Mouse (Mus musculus): ENCODE measurements around the gene Spata13. TPM values are rescaled to one million over a fixed set of nuclear protein-coding genes. Genes with fewer than 3 reads are reported as not detected.

Gene Spata13
- total and polyA plus RNA-seq, 2 experiments from 2014 or later: 16.5 to 34.1 TPM

GRCm38 (mm10) chr14:60765025-60765424 is 131.2 kb downstream of the Spata13 start:
- H3K4me1 ChIP-seq (ENCODE audit: insufficient read depth, low read length): no peaks in the 10 kb centered on the region
- no peak for ATAC-seq
- WGBS: 59% methylated on average over 2 of the region's 2 CpGs
- no peak overlapping the region for H3K4me2 ChIP-seq (ENCODE audit: low read depth, low read length)
- H3K36me3 ChIP-seq (ENCODE audit: insufficient read depth, low read length): peaks cover 7% of the 10 kb centered on the region; the same call in 1 of the 2 replicates
- no peak overlapping the region for H3K9ac ChIP-seq (replicated peaks; ENCODE audit: low read length)
- no peak overlapping the region for H3K27ac ChIP-seq
- H3K9me3 ChIP-seq (ENCODE audit: low read length): no peaks in the 10 kb centered on the region
- no peak for DNase-seq (ENCODE audit: low spot score)
- no peak for TF ChIP-seq CTCF (IDR thresholded peaks at IDR 0.05; ENCODE audit: low read depth)
- H3K4me3 ChIP-seq (ENCODE audit: low read length): no peak overlapping the region
- H3K27me3 ChIP-seq (ENCODE audit: insufficient read depth, low read length): no peaks in the 10 kb centered on the region

GRCm38 (mm10) chr14:60767884-60768283 is 134.1 kb downstream of the Spata13 start, which contains the start of gene C1qtnf9:
Gene C1qtnf9, plus strand, starts transcription at chr14:60768134.
- ATAC-seq (no peak), DNase-seq (ENCODE audit: low spot score) (no peak)
- H3K9me3 ChIP-seq (ENCODE audit: low read length): no peaks in the 10 kb centered on the region
- H3K9ac ChIP-seq (replicated peaks; ENCODE audit: low read length): no peak within 1 kb of the TSS
- no peaks in the 10 kb centered on the region for H3K4me1 ChIP-seq (ENCODE audit: insufficient read depth, low read length)
- H3K4me2 ChIP-seq (ENCODE audit: low read depth, low read length): no peak within 1 kb of the TSS
- H3K27me3 ChIP-seq (ENCODE audit: insufficient read depth, low read length): no peaks in the 10 kb centered on the region
- no peak for TF ChIP-seq CTCF (IDR thresholded peaks at IDR 0.05; ENCODE audit: low read depth)
- H3K36me3 ChIP-seq (ENCODE audit: insufficient read depth, low read length): no peaks in the 10 kb centered on the region
- no peak within 1 kb of the TSS for H3K27ac ChIP-seq
- 76% methylated on average over 4 of the region's 4 CpGs for WGBS
- no peak within 1 kb of the TSS for H3K4me3 ChIP-seq (ENCODE audit: low read length)

DNA sequence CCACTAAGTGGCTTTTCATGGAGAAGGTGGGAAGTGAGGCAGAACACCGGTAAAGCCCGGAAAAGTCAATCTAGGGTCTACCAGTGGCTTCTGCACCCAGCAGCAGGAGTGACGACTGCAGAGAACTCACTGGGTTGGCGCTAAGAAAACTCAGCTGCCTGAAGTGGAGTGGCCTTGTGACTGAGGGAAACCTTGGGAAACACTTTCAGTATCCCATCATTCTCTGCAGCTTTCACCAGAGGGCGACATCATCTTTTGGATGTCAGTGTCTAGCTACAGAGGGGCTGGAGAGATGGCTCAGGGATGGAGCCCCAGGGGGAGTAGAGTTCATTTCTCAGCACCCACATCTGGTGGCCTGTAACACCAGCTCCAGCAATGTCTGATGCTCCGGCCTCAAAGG is 135.5 kb downstream of the Spata13 start:
- WGBS: 40% methylated on average over 6 of the region's 6 CpGs
- Histone ChIP-seq H3K4me3 (ENCODE audit: low read length) (no peak overlapping the region), H3K36me3 (ENCODE audit: insufficient read depth, low read length) (no peaks in the 10 kb centered on the region), H3K27ac (no peak overlapping the region), H3K4me1 (ENCODE audit: insufficient read depth, low read length) (no peaks in the 10 kb centered on the region), H3K9me3 (ENCODE audit: low read length) (no peaks in the 10 kb centered on the region), H3K4me2 (ENCODE audit: low read depth, low read length) (no peak overlapping the region), H3K27me3 (ENCODE audit: insufficient read depth, low read length) (no peaks in the 10 kb centered on the region), H3K9ac (replicated peaks; ENCODE audit: low read length) (no peak overlapping the region)
- DNase-seq (ENCODE audit: low spot score) (peak; percentile 35), ATAC-seq (no peak)
- peak; percentile 57 for TF ChIP-seq CTCF (IDR thresholded peaks at IDR 0.05; ENCODE audit: low read depth)

DNA sequence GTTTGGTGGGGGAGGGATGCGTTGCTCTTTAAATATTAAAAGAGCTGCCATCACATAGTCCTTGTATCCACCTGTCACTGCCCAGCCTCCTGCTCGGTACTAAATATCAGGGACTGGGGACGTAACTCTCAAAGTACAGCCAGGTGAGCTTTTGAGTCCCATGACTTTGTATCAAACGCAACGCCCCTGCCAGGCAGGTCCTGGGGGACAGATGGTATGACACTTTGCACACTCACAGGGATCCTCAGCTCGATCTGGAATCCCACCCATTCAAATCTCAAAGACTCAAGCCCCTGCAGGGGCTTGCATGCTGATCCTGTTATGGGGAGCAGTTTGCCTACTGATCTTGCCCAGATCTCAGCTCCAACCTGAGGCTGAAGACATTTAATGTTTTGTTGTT is 136.8 kb downstream of the Spata13 start:
- no peaks in the 10 kb centered on the region for H3K36me3 ChIP-seq (ENCODE audit: insufficient read depth, low read length)
- ATAC-seq: 0 out of 2 replicates have a peak, but pooled peaks have one; percentile 15
- no peak overlapping the region for H3K4me3 ChIP-seq (ENCODE audit: low read length)
- no peak overlapping the region for H3K9ac ChIP-seq (replicated peaks; ENCODE audit: low read length)
- no peaks in the 10 kb centered on the region for H3K27me3 ChIP-seq (ENCODE audit: insufficient read depth, low read length)
- peak overlapping the region; percentile 44; the same call in 1 of the 2 replicates for H3K4me2 ChIP-seq (ENCODE audit: low read depth, low read length)
- no peak for DNase-seq (ENCODE audit: low spot score)
- H3K27ac ChIP-seq: no peak overlapping the region
- H3K4me1 ChIP-seq (ENCODE audit: insufficient read depth, low read length): no peaks in the 10 kb centered on the region
- TF ChIP-seq CTCF (IDR thresholded peaks at IDR 0.05; ENCODE audit: low read depth): no peak
- 73% methylated on average over 6 of the region's 6 CpGs for WGBS
- H3K9me3 ChIP-seq (ENCODE audit: low read length): no peaks in the 10 kb centered on the region

- H3K36me3 ChIP-seq (ENCODE audit: insufficient read depth, low read length): no peaks in the 10 kb centered on the region
- H3K9me3 ChIP-seq (ENCODE audit: low read length): no peaks in the 10 kb centered on the region
- peak overlapping the region; percentile 18 for H3K4me3 ChIP-seq (ENCODE audit: low read length)
- WGBS: 5% methylated on average over 8 of the region's 8 CpGs
- DNase-seq (ENCODE audit: low spot score) (peak; percentile 84), ATAC-seq (peak; percentile 81)
- H3K9ac ChIP-seq (replicated peaks; ENCODE audit: low read length): 0 out of 2 replicates have a peak overlapping the region, but pooled peaks have one; percentile 3
- no peak overlapping the region for H3K27ac ChIP-seq
- TF ChIP-seq CTCF (IDR thresholded peaks at IDR 0.05; ENCODE audit: low read depth): no peak; the same call in 1 of the 2 replicates
- peak overlapping the region; percentile 44 for H3K4me2 ChIP-seq (ENCODE audit: low read depth, low read length)
- H3K27me3 ChIP-seq (ENCODE audit: insufficient read depth, low read length): no peaks in the 10 kb centered on the region
- no peaks in the 10 kb centered on the region for H3K4me1 ChIP-seq (ENCODE audit: insufficient read depth, low read length)
Observed at GRCm38 (mm10) chr14:60771057-60771456, 137.3 kb downstream of the Spata13 start.

DNA sequence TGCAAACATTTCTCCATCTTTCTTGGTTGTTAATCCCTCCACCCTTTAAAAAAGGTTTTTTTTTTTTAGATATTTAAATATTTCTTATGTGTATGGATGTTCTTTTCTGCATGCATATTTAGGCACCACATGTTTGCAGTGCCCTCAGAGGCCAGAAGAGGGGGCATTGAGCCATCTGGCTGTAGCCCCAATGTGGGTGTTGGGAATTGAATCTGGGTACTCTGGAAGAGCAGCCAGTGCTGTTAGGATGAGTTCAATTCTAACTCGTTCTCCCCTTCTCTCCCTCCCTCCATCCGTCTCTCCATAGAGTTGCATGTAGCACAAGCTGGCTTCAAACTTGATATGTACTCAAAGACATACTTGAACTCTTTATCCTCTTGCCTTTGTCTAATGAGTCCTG is 139.7 kb downstream of the Spata13 start:
- ATAC-seq (no peak), DNase-seq (ENCODE audit: low spot score) (no peak)
- 92% methylated on average over 2 of the region's 2 CpGs for WGBS
- H3K27me3 ChIP-seq (ENCODE audit: insufficient read depth, low read length): no peaks in the 10 kb centered on the region
- no peak overlapping the region for H3K4me3 ChIP-seq (ENCODE audit: low read length)
- H3K27ac ChIP-seq: no peak overlapping the region
- no peak overlapping the region for H3K4me2 ChIP-seq (ENCODE audit: low read depth, low read length)
- TF ChIP-seq CTCF (IDR thresholded peaks at IDR 0.05; ENCODE audit: low read depth): peak; percentile 31
- no peaks in the 10 kb centered on the region for H3K4me1 ChIP-seq (ENCODE audit: insufficient read depth, low read length)
- H3K9ac ChIP-seq (replicated peaks; ENCODE audit: low read length): no peak overlapping the region
- H3K9me3 ChIP-seq (ENCODE audit: low read length): no peaks in the 10 kb centered on the region
- H3K36me3 ChIP-seq (ENCODE audit: insufficient read depth, low read length): no peaks in the 10 kb centered on the region

GRCm38 (mm10) chr14:60776521-60776920 is 142.7 kb downstream of the Spata13 start:
- DNase-seq (ENCODE audit: low spot score): no peak
- TF ChIP-seq CTCF (IDR thresholded peaks at IDR 0.05; ENCODE audit: low read depth): no peak
- H3K27me3 ChIP-seq (ENCODE audit: insufficient read depth, low read length): no peaks in the 10 kb centered on the region

More at GRCm38 (mm10) chr14:60776521-60776920, 142.7 kb downstream of the Spata13 start:
- Histone ChIP-seq H3K4me2 (ENCODE audit: low read depth, low read length) (no peak overlapping the region), H3K36me3 (ENCODE audit: insufficient read depth, low read length) (no peaks in the 10 kb centered on the region), H3K27ac (no peak overlapping the region), H3K4me3 (ENCODE audit: low read length) (no peak overlapping the region), H3K9ac (replicated peaks; ENCODE audit: low read length) (no peak overlapping the region), H3K9me3 (ENCODE audit: low read length) (no peaks in the 10 kb centered on the region), H3K4me1 (ENCODE audit: insufficient read depth, low read length) (no peaks in the 10 kb centered on the region)
- 88% methylated on average over 8 of the region's 8 CpGs for WGBS
- no peak for ATAC-seq
